Mouse (Mus musculus) left cerebral cortex, adult 9 months (tissue): ENCODE measurements around the gene Prdm1.
A peak's percentile ranks its signal among the peaks of the same experiment; 100 is the strongest.

Experiments used
- DNase-seq, 2 experiments: peaks; one replicate each; pipeline ENCODE4 v3.0.0; 2022; ENCODE audit warnings: low spot score in 2 of 2

The Prdm1 gene

DNA sequence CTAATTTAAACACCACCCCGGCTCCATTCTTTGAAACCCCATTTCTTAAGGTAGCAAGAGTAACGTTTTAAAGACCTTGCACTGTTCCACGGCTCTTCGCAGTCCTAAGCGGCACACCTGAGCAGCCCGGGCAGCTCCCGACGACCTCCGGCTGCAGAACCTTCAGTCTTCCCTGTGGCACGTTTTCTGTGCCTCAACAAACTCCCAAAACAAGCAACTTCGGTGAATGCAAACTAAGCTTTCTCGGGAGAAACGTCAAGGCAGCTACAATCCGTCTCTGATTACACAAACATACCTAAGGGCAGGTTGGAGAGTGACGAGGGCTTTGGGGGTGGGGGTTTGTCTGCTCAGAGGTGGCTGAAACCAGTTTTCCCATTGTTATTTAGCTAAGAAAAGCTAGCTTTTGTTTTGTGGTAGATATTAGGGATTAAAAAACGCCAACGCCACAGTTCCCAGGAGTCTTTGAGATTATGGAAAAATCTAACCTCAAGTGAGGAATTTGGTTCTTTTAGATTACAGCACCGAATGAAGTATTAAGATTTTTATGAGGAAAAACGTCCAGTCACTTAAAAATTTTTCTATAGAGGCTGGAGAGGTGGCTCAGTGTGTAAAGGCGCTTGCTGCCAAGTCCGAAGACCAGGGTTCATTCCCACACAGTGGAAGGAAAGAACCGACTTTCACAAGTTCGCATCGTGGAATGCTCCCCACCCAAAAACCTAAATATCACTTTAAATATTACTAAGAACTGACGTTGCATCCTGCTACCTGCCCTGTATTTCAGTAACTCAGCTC lies at the start of gene Prdm1:
Gene Prdm1, minus strand, starts transcription at position 211 of the 792 bp plus-strand sequence.
- no peak for DNase-seq

DNA sequence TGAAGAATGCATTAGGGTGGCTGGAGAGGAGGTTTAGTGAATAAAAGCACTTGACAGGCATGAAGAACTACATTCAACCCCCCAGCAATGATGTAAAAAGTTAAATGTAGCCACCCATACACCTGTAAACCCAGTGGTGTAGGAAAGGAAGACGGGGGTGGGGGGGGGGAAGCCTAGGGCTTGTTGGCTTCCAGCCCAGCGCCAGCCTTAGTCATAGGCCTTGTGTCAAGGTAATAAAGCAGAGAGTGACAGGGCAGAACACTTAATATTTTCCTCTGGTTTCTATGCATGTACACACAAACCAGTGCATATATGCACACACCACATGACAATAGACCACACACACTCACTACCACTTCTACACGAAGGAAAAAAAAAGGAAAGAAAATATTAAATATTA lies 37.7 kb upstream of the Prdm1 start:
- DNase-seq = no peak

DNA sequence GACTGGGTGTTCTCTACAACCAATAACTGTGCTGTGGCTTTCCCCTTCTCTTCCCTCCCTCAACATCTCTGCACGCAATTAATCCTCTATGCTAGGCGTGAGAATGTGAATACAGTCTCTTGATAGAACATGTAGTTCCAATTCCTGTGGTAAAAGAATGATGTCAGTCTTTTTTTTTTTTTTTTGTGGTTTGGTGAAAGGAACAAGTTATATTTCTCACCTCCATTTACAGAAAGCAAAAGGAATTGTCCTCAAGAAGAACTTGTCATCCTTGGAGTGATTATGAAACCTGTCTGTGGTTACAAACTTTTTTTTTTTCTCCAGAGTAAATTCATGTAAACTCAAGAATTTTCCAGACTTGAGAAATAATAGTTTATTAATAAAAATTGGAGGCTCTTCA lies 36.8 kb upstream of the Prdm1 start:
- DNase-seq = no peak

DNA sequence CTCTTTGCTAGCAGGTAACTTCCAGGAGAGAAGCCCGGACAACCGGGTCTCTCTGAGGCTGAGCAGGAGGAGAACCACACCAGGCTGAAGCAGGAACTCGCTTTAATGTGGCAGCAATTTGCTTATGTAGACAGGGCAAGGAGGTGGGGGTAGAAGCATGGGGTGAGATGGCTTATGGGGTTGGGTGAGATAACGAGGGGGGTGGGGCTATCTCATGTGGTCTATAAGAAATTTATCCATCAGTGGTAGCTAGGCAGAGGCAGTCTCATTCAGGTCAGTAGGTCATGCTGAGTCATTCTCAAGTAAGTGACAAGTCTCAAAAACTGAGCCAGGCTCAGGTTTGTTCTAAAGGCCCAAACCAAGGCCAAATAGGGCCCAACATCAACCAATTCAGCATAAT lies 28.5 kb upstream of the Prdm1 start:
- no peak for DNase-seq

DNA sequence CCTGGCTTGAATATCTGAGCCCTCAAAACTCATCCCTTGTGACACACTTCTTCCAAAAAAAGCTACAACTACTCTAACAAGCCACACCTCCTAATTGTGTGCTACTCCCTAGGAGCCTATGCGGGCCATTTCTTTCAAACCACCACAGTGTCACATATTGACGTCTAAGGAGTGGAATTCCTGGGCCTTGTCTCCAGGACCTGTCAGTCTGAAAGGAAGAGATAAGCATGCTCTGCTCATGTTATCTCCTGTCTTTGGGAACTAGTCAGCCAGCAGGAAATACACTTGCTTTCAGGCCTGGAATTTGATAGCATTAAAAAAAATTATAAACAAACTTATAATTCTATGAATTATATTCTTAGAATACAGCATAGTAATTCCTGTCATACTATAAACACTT lies 27.0 kb upstream of the Prdm1 start:
- no peak for DNase-seq

DNA sequence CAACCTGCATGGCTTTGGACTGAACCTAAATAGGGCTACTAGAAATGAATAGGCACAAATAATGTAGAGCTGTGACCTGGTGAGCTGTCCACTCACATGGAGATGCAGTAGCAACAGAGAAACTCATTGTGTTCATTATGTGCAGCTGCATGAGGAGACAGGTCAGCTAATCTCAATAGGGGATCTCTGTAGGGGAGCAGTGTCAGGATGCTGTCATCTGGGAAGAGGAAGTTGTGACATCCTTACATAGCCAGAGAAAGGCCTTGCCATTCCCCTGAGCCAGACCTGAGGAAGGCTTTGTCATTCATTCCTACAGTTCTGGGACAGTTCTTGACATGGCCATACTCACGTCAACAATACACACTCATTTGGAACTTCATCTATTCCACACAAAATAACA lies 25.3 kb upstream of the Prdm1 start:
- DNase-seq = no peak

DNA sequence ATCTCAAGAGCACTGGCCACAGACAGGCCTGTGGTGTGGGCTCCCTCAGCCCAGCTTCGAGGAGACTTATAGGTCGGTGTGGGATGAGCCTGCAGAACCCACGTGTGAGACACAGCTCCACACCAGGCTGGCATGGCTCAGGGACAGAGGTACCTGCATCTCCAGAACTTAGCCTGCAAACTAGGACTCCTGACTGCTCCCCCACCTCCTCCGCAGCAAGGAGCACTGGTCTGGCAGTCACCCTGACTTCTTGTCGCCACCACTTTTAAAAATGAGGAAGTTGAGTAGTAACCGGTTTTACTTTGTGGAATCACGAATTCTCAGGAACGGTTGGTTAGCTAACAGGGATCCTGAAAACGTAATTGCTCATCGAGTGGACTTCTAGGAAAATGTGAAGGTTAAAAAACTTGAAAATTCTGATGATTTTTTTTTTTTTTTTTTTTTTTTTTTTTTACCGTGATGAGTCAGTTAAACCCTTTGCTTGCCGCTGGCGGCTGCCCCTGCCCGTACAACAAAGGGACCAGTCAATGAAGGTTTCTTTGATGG lies 10.8 kb upstream of the Prdm1 start:
- DNase-seq = no peak

DNA sequence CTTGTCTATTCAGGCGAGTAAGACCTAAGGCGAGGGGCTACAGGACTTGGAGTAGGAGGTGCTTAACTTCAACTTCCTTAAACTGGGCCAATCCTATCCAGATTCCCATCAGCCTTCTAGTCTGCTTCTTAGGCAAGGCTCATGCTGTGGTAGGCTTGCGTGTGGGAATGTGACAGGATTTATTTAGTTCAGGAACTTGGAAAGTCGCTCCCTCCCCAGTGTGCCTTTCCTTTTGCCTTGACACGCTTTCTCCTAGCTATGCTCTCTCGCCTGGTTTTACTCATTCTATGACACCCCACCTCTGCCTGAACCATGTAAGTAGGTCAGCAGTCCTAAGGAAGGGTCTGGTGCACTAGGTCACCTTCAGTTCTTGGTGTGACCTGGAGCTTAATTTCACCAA lies 9.8 kb upstream of the Prdm1 start:
- DNase-seq = no peak

DNA sequence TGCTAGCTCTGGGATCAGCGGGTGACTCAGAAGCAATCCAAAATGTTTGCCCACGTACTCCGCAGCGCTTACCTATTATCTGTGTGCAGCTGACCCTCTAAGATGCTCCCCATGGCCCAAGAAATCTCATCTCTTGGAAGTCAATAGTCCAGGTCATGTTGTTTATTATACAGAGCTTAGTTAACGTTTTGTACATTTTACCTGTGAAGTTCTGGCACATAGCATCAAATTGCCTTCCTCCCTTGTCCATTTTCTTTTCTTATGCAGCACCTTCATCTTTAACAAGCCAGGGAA lies 1.7 kb upstream of the Prdm1 start:
- no peak for DNase-seq

DNA sequence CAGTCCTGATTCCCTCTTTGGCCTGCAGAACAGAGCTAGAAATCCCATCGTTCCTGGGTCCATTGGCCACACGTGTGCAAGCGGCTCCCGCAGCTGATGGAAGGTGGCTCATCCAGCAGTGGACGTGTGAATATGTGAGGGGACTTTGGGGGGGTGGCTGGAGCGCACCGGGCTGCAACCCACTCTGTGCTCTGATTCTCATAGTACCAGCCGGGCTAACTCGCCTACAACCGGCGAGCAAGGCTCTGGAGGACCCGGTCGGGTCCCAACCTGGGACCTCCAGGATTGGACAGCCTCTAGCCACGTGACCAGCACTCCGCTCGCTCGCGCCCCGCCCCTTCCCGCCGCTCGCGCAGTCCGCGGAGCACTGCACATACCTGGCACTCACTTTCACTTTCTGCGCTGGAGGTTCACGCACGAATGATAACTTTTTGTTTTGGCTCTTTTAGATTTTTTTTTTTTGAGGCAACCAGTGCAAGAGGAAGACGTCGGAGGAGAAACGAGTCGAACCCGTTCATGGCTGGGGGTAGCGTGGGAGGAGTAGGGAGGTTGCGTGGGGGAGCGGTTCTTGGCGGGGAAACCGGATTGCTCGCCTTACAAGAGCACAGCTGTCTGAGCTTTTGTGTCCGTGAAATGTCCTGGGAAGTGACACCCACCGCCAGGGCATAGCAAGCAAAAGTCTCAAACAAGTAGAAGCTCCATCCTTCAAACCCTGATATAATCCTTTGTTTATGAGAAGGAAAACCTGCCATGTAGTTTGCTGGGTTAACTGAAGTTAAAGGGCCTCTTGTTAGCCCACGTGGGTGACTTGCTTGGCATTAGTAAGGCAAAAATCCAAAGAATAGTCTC lies 1.1 kb upstream of the Prdm1 start:
- DNase-seq = peak in 1 of 2 experiments; percentile 55

DNA sequence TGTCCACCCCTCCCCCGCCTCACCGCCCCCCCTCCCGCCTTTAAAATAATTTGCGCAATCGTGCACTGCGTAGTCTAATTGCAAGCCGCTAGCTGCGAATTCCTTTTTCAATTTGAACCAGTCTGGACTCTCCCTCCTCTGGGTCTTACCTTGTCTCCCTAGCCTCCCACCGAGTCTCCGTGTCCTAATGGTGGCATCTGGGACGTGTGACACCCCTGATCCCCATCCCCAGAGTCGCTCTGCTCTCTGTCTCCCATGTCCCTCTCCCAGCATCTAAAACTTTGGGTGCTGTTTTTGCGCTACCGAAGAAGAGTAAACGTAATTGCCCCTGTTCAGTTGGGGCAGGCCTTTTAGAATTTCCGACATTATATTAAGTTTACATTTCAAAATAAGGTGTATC lies 650 bp downstream of the Prdm1 start:
- DNase-seq = no peak

DNA sequence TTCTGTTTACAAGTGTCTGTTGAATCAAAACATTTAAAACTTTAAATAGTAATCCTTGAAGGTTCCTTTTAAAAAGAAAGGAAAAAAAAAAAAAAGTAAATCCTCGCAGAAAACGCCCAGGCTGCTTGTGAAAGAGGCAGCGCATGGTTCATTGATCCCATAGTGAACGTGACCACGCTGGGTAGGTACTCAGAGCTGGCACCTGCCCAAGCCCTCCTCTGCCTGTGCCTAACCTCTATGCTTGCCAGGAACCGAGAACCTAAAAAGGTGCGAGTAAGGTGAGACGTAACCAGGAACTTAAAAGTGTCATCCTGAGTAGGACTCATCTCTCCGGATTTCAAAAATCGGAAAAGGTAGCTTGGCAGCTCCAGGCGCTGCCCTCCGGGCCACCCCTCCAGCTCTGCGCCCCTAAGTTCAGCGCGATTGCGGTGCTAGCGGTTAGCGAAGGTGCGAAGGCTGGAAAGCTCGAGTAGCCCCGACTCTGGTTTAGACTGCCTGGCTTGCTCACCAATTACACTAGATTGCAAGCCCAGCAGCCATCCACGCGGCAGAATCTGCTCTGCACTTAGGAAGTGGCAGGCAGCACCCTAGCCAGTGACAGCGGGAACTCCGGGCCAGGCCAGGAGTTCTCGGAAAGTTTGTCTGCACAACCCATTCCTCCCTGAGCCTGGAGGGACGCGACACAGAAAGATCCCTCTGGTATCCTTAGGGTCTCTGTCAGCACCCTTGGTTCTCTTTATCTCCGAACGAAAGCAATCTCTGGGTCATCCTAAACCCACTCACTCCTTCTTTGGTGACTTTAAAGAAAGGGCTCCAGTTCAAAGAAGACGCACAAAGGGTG lies 1.3 kb downstream of the Prdm1 start:
- DNase-seq = no peak

DNA sequence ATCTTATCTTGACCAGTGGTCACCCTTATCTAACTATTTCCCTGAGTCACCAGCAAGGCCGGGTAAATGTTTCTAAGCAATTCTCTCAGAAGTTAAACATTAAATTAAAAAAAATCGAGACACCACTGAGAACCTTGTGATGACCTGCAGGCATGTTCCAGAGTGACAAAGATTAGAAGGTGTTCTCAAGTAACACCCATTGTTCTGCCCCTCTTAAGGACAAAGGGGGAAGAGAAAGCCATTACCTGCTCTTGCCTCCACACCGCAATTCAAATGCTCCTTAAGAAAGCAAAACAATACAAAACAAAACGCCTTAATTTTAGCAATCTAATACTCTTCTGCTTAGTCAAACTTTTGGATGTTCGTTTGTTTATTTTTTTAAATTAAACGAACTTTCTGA lies 8.1 kb downstream of the Prdm1 start:
- DNase-seq = no peak

DNA sequence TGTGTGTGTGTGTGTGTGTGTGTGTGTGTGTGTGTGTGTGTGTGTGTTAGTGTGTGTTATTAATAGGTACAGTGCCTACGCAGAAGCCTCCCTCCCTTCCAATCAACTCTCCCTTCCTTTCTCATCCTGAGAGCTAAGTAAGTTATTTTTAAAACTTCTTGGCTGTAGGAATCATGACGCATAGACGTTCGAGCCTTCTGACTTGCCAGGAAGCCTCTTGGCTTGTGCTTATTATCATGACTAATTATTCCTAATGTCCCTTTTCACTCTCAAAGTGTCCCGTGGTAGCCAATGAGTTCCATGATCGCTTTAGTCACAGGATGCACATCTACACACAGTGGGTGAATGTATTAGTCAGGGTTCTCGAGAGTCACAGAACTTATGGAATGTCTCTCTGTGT lies 9.7 kb downstream of the Prdm1 start:
- DNase-seq = no peak

DNA sequence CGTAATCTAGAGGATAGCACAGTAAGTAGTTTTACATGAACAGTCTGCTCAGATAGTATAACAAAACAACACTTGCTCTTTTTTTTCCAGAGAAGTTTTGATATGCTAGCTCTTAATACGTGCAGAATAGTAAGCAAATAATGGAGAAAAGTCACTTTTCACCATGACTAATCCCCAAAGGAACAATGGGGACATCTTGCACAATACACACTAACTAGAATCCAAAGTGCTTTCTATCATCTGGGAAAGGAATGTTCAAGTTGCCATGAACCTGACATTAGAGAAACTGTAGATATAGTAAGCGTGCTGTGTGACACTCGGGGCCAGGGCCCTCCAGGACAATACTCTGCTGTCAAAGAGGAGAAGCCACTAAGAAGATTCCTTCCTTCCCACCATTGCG lies 15.2 kb downstream of the Prdm1 start:
- DNase-seq = no peak

DNA sequence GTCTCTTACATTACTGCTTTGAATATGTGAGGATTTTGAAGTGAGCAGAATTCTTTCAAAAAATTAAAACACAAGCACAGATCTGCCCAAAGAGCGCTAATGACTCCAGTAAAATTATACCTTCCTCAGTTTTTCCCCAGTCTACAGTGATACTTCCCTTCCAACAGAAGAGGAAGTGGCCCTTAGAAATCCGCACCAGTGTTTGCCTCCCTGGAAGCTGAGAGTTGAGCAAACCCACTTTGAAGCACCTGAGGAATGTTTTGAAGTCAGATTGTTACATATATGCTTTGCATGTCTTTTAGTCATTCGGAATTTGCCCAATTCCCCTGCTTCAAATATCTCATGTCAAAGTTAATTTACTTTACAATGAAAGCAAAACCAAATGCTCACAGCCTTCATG lies 17.3 kb downstream of the Prdm1 start:
- DNase-seq = no peak

DNA sequence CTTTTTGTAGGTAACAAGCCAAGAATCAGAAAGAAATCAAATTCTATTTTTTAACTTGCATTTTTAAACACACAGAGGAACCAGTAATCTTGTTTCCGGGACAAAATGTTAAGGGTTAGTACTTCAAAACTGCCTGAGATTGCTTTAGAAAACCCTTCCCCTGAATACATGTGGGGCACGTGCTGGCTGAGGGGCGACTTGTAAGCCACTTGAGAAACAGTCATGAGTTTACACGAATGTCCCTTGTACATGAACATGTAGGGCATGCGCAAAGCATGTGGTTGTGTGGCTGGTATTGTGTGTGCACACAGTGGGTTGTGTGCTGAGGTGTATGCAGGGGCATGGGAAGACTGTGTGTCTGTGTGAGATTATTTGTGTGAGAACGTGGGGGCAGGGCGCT lies 19.7 kb downstream of the Prdm1 start:
- no peak for DNase-seq

DNA sequence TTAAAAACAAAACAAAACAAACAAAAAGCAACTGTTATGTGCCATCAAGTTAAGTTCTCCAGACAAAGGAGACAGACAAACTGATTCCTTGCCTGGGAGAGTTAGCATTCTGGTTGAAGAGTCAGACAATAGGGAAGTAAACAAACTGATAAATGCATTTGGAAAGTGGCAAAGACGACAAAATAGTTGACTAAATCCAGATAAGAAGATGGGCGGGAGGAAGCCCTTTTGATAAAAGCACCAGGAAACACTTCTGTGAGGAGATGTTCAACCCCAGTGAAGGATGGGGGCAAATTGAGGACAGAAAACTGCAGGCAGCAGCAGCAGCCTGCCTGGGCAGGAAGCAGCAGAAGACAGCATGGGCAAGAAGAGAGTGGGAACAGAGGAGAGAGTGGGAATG lies 20.3 kb downstream of the Prdm1 start:
- no peak for DNase-seq

DNA sequence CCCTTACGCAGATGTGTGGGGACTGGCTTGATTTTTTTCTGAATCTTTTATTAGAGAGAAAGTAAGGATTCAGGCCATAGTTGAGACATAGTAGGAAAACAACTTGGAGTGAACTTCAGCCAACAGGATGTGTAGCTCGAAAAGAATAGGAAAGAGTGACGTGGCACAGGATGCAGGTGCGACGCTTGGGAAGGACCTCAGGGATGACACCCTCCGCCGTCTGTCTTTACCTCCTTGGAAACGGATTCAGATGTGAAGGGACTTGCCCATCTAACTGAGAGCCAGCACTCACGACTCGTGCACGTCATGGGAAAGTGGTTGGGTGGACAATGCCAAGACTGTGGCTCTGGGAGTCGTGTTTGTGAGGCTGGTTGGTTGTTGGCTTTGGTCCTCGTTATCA lies 25.4 kb downstream of the Prdm1 start:
- no peak for DNase-seq

DNA sequence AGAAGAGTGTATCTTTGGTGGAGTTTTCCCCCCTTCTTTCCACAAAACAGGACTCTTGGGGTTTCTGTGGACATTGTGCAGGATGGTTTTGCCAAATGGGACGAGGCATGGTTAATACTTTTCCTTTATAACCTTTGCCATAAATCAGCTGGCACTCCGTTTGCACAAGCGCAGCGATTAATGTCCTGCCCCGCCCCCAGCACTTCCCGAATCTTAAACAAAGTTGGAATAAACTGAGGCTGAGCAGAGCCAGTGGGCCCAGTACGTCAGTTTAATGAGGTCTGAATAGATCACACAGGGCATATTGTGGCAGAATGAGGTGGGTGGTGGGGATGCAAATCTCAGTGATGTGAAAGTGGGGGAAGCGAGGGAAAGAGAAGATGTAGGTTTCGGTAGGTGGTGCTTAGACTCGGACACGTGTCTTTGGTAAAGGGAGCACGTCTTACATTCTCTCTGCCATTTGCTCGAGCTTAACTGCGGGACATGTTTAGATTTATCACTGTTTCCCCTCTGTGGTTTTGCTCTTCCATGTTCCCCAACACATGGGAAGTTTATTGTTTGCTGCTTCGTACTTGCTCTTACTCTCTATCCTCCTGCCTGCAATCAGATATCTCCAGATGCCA lies 28.3 kb downstream of the Prdm1 start:
- DNase-seq = no peak

DNA sequence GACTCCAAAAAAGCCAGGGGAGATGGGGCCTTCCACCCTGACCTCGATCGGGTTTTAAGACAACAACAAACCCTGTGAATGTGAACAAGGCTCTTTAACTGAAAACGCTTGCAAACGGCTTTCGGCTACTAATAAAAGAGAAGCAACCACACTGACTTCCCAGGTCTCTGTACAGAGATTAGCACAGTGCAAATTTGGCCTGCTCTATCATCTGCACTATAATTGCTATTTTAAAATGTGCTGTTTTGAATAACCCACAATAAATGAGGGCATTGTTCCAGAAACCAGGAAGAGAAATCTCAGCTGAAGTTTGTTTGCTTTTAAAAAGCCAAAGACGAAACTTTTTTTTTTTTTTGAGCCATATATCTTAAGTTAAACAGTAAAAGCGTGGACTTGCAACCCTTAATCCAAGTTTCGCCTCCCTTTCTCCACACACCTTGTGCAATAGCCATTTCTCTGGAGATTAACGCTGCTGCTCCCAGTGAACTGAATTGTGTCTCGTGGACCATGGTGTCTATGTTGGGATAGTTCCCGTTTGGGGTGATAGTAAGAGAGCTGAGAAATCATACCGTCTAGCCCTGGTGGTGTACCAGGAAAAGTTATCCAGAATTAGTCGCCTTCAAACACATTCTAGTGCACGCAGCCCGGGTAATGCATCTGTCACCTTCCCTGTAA lies 34.3 kb downstream of the Prdm1 start:
- no peak for DNase-seq
